Mouse (Mus musculus) olfactory bulb, adult 2 months (tissue): ENCODE measurements at regions not wholly inside any gene's neighbourhood (a gene's known extent, or its start where the extent isn't known, plus 50 kb on each side); places are given as distances from the start of the nearest gene placed in this dataset.

ENCODE experiments used
- H3K27ac ChIP-seq: fragments of 200-500 bp; 2 replicates; pipeline ENCODE4 v1.5.1; 2012; ENCODE audit warnings: low read depth, low read length; ENCODE audit not compliant: insufficient read depth
- H3K4me1 ChIP-seq: fragments of 200-500 bp; 2 replicates; pipeline ENCODE4 v1.6.1; 2012; ENCODE audit warnings: low read length; ENCODE audit not compliant: control insufficient read depth, insufficient read depth
- H3K4me3 ChIP-seq: fragments of 200-500 bp; 2 replicates; pipeline ENCODE4 v1.5.1; 2012; ENCODE audit warnings: mild to moderate bottlenecking, low read depth, low read length, moderate library complexity; ENCODE audit not compliant: insufficient read depth
- CTCF ChIP-seq: fragments of 200-500 bp; IDR thresholded peaks from 2 replicates; pipeline ENCODE4 v1.5.1; 2012; ENCODE audit warnings: low read depth, mild to moderate bottlenecking, low read length, moderate library complexity; ENCODE audit not compliant: insufficient read depth
- POLR2A ChIP-seq: fragments of 200-500 bp; IDR thresholded peaks from 2 replicates; pipeline ENCODE4 v1.6.1; 2012; ENCODE audit warnings: mild to moderate bottlenecking, low read depth, low read length, moderate library complexity; ENCODE audit not compliant: insufficient read depth
- WGBS: fragments of 180-500 bp; shearing (Covaris S2); methylation state at CpG from one replicate; pipeline ENCODE4 v1.1.7; 2018; 5-methylcytosine and 5-hydroxymethylcytosine counted together

DNA sequence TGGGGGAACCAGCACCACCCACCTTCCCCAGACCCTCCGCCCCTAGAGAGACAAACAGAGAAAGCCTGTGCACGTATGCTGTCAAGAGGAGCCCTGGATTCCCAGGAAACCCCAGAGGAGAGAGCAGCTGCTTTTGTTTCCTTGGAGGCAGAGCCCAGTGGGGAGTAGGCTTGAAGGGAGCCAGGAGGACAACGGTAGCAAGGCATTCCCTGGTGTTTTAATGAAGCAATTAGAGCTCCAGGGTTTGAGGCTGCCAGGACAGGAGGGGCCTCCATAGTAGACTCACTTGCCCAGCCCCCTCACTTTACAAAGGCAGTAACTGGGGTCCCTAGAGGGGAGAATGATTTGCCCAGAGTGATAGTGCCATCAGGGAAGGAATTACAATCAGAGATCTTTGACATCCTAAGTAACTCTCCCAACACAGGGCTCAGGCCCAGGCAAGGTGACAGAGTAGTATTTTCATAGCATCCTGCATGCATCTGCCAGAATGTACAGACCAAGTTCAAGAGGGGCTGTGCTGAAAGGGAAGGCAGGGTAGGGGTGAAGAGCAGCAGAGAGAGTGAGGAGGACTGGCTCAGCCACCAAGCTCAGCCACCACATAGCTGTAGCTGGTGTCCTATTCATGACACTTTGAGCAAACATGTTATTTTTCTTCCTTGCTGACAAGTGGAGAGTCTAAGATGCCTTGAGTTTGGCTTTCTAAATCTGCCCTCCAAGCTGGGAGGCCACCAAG, 389.0 kb downstream of the Nedd1 start:
- H3K4me1 ChIP-seq, result peaks cover 8% of the 10 kb centered on the region
- H3K27ac ChIP-seq, result no peak overlapping the region
- WGBS, result 18% methylated on average over 3 of the region's 3 CpGs
- H3K4me3 ChIP-seq, result no peak overlapping the region
- TF ChIP-seq CTCF, result no peak
- TF ChIP-seq POLR2A, result no peak

DNA sequence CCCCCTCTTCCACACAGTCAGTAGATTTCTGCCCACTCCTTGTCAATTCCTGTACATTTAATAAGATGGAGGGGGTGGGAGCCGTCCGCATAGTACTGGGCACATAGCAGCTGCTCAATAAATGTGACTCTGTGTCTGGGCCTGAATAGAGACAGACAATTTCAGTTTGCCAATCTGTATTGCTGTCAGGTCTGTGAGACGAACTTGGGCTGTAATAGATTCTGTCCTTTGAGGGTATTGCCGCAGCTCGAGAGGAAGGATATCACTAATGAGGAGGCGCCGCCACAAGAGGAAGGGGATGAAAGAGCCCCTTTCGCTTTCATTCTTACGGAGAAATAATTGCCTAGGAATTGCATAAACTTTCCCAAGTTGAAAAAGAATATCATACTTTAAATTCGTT, 392.1 kb downstream of the Nedd1 start:
- WGBS, result 82% methylated on average over 10 of the region's 10 CpGs
- no peak overlapping the region for H3K4me3 ChIP-seq
- peaks cover 11% of the 10 kb centered on the region for H3K4me1 ChIP-seq
- H3K27ac ChIP-seq, result no peak overlapping the region
- TF ChIP-seq POLR2A (no peak), CTCF (no peak)

DNA sequence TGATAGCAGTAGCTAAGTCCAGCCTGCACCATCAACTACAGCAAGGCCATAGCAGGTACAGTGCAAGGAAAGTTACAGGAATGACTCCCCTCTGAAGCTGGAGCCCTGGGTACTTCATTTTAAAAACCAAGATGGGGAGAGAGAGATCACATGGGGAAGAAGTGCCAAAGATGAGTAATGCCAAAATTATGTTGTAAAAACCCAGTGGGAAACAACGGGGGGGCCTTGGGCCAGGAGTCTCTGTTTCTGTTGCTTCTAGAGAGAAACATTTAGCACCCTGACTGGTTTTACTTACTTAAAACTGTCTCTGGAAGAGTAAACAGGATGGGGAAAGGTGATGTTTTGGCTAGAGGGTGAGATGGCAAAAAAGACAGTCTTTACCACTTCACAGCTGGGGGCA, 392.6 kb downstream of the Nedd1 start:
- TF ChIP-seq CTCF, result no peak
- no peak for TF ChIP-seq POLR2A
- 72% methylated on average over 1 of the region's 1 CpGs for WGBS
- no peak overlapping the region for H3K4me3 ChIP-seq

DNA sequence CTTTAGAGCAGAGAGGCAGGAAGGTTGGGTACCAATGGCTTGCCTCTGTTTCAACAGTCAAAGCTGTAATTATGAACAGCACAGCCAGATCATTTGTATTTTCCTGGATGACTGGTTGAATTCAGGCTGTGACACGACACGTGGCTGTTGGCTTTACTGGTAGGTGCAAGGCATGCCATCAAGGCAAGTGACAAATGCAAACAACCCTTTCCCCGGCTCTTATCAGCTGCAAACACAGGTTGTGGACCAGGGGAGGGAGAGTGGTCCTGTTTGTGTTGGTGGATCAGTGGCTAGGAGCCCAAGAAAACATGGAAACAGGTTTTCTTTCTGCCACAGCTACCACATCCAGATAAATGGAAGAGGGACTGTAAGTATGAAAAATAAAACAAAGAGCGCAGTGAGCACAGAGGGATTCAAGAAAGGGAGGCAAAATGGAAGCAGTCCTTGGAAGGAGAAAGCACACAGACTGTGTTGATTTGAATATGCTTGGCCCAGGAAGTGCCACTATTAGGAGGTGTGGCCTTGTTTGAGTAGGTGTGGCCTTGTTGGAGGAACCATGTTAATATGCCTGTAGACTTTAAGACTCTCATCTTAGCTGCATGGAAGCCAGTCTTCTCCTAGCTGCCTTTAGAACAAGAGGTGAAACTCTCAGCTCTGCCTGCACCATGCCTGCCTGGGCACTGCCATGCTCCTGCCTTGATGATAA, 396.8 kb downstream of the Nedd1 start:
- H3K4me3 ChIP-seq, result no peak overlapping the region

More for the DNA sequence above, 392.6 kb downstream of the Nedd1 start:
- Histone ChIP-seq H3K4me1 (peaks cover 11% of the 10 kb centered on the region), H3K27ac (no peak overlapping the region)

DNA sequence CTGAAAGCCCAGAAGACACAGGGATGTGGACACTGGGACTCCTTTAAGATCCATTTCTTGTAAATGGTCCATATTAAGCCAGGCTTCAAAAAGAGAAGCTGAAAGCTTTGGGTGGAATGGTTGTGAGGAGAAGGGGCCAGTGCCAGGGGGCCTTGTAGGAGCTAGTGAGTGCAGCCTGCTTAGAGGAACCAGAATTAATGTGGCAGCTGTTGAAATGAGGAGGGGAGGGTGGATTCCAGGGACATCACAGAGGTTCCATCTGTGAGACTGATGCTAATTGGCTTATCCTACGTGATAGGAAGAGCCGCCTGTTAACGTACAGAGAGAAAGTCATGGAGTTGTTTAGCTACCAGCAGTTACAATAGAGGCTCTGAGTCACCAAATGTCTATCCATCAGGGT, 407.6 kb downstream of the Nedd1 start:
- WGBS, result 96% methylated on average over 3 of the region's 3 CpGs
- no peak overlapping the region for H3K4me3 ChIP-seq
- no peak for TF ChIP-seq POLR2A
- no peak for TF ChIP-seq CTCF
- H3K4me1 ChIP-seq, result no peaks in the 10 kb centered on the region
- no peak overlapping the region for H3K27ac ChIP-seq

More for the DNA sequence above, 396.8 kb downstream of the Nedd1 start:
- Histone ChIP-seq H3K27ac (no peak overlapping the region), H3K4me1 (0 out of 2 replicates have a peak, but pooled peaks cover 2% of the 10 kb centered on the region)
- 57% methylated on average over 4 of the region's 4 CpGs for WGBS
- TF ChIP-seq CTCF (no peak), POLR2A (no peak)

DNA sequence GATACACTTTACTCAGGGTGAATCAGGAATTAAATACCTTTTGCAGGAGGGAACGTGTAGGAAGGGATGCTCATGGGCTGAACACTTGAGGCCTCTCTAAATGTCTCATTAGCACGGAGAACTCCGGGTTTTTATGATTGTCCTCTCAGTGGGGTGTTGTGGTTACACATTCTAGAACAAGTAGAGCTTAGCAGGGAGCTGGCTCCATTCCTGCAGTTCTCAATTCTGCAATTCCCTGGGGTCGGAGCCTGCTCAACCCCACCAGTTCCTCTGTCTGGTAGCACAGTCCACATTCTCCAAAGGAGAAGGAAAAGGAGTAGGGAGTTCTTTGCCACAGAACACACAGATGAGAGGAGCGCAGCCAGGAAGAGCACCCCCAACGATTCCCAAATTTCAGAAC, 409.9 kb downstream of the Nedd1 start:
- no peak overlapping the region for H3K4me3 ChIP-seq
- no peak overlapping the region for H3K27ac ChIP-seq
- H3K4me1 ChIP-seq, result no peaks in the 10 kb centered on the region
- TF ChIP-seq CTCF (no peak), POLR2A (no peak)
- 63% methylated on average over 6 of the region's 6 CpGs for WGBS

DNA sequence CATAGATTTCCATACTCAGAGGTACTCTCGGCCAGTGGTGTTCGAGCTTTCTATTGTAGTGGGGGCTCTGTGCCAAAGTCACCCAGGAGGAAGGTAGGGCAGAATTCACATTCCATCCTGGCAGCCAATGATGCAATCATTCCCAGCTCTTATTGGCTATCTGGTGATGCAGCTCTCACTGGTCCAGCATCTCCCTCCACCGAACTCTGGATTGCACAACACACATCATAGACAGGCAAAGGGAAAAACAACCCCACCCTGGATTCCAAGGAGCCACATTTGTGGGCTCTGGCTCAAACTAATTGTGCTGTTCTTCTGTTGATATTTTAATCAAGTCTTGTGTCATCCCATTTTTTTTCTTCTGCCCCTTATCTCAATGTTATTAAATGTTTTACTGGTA, 413.6 kb downstream of the Nedd1 start:
- Histone ChIP-seq H3K27ac (no peak overlapping the region), H3K4me1 (no peaks in the 10 kb centered on the region), H3K4me3 (no peak overlapping the region)
- TF ChIP-seq CTCF (no peak), POLR2A (no peak)
- 94% methylated on average over 3 of the region's 3 CpGs for whole genome bisulfite sequencing

DNA sequence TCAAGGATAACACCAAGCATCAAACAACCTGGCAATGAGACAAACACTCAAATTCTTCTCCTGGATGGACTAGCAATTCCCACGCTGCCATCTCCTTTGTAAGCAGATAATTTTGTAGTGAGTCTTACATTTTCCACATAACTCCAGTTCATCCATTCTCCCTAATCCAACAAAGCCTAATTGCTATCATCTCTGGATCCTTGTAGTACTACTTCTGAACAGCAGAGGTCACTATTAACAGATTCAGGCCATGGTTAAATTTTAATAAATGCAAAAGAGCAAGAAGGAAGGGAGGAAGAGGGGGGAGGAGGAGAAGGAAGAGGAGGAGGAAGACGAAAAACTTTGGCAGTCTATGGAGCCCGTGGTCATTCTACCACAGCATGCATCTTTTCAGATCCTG, 414.4 kb downstream of the Nedd1 start:
- no peaks in the 10 kb centered on the region for H3K4me1 ChIP-seq
- H3K4me3 ChIP-seq, result no peak overlapping the region
- TF ChIP-seq CTCF (0 out of 2 replicates have a peak, but pooled peaks have one; percentile 13), POLR2A (no peak)
- WGBS, result 18% methylated on average over 3 of the region's 3 CpGs
- no peak overlapping the region for H3K27ac ChIP-seq

DNA sequence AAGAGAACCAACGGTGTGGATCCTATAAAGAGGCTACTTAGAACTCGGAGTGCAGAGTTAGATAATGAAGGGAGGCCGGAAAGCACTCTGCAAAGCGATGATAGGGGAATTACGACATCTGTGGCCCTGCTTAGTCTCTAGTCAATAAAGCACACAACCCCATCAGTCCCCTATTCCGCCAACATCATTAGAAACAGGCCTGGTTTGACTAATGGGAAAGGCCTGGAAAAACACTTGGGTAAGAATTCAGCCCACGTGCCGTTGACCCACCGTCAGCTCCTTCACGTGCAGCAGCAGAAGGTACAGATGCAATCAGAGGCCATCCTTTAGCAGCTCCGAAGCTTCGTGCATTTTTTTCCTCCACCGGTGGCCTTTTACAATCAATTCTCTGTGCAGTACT, 423.5 kb downstream of the Nedd1 start:
- no peak overlapping the region for H3K27ac ChIP-seq

DNA sequence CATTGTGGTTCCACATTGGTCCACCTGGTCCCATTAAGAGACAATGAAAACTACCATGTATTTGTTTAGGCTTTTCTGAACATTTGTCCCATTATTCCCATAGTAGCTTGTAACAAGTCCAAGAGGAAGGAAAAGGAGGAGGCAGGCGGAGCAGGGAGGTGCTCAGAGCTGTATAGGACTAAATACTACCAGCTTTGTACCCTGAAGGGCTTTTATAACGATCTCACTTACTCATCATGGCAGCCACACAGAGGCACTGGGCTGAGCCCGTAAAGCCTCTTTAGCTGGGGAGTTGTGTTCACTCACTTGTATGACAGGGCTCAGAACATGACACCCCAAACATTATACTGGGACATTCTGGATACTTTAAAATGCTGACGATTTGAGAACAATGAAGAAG, 425.4 kb downstream of the Nedd1 start:
- 78% methylated on average over 4 of the region's 4 CpGs for WGBS
- Histone ChIP-seq H3K4me1 (no peaks in the 10 kb centered on the region), H3K4me3 (no peak overlapping the region), H3K27ac (no peak overlapping the region)
- no peak for TF ChIP-seq CTCF
- no peak for TF ChIP-seq POLR2A

More for the DNA sequence above, 423.5 kb downstream of the Nedd1 start:
- Histone ChIP-seq H3K4me3 (no peak overlapping the region), H3K4me1 (no peaks in the 10 kb centered on the region)
- TF ChIP-seq POLR2A (no peak), CTCF (no peak)
- WGBS, result 91% methylated on average over 13 of the region's 13 CpGs
